Mouse (Mus musculus) kidney, embryonic 15.5 days (tissue): Measurements from ENCODE around the gene Aktip. TPM values are rescaled to one million over a fixed set of nuclear protein-coding genes. Genes with fewer than 3 reads are reported as not detected.

Source experiments
- ATAC-seq: fragments of 200-750 bp; cut with Nextera tagmentation; replicated peaks from 2 replicates; pipeline ENCODE4 v1.8.0; 2017; ENCODE audit warnings: moderate TSS enrichment; ENCODE audit not compliant: low FRiP score
- H3K27ac ChIP-seq: fragments of 300-500 bp; sonication (generic); 2 replicates; pipeline ENCODE4 v1.5.1; 2015; ENCODE audit warnings: mild to moderate bottlenecking, inconsistent platforms
- H3K27me3 ChIP-seq: fragments of 300-500 bp; sonication (generic); 2 replicates; pipeline ENCODE4 v1.6.1; 2015; ENCODE audit warnings: inconsistent platforms
- H3K36me3 ChIP-seq: fragments of 300-500 bp; sonication (generic); 2 replicates; pipeline ENCODE4 v1.6.1; 2015; ENCODE audit warnings: inconsistent platforms
- H3K4me1 ChIP-seq: fragments of 300-500 bp; sonication (generic); 2 replicates; pipeline ENCODE4 v1.6.1; 2015; ENCODE audit warnings: inconsistent platforms
- H3K4me2 ChIP-seq: fragments of 300-500 bp; sonication (generic); 2 replicates; pipeline ENCODE4 v1.6.1; 2015; ENCODE audit warnings: moderate library complexity, mild to moderate bottlenecking, inconsistent platforms
- H3K4me3 ChIP-seq: fragments of 300-500 bp; sonication (generic); replicated peaks from 2 replicates; pipeline ENCODE4 v1.5.1; 2015; ENCODE audit warnings: mild to moderate bottlenecking, inconsistent platforms
- H3K9ac ChIP-seq: fragments of 300-500 bp; sonication (generic); 2 replicates; pipeline ENCODE4 v1.6.1; 2015; ENCODE audit warnings: mild to moderate bottlenecking, inconsistent platforms
- H3K9me3 ChIP-seq: fragments of 300-500 bp; sonication (generic); replicated peaks from 2 replicates; pipeline ENCODE4 v1.6.1; 2016; ENCODE audit warnings: inconsistent platforms
- WGBS: fragments of 180-500 bp; shearing (Covaris S2); methylation state at CpG from one replicate; pipeline ENCODE4 v1.1.7; 2015; ENCODE audit warnings: mixed read lengths; 5-methylcytosine and 5-hydroxymethylcytosine counted together
- polyA plus RNA-seq: library from polyadenylated mRNA; unstranded; fragments of >200 nt; fragmentation: Nextera tagmentation; extraction: Ambion mirVana; gene quantifications from 2 replicates; pipeline ENCODE4 v1.2.1, GENCODE M21; 2015

The Aktip gene
- 69.9 and 75.2 TPM in 2 replicates for polyA plus RNA-seq

DNA sequence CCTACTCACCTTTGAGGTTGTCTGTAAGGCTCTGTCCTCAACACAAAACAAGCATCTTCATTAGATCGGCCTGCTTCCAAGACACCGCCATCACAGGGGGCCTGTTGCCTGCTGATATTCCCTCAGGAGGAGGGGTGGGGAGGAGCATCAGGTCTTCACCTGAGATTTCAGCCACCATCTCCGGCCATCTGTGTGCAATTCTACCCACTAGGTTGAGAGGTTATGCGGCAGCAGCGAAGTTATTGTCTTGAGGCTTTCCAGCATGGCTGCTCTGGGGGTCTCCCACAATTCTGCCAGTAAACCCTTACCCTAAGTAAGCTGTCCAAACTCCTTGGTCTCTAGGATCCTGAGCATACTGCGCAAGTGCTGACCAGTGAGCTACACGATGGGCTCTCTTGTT is at the start of gene Aktip:
Aktip (minus strand) TSS at position 101 of the 400 bp plus-strand sequence.
- 90% methylated on average over 7 of the region's 7 CpGs for WGBS
- no peak within 1 kb of the TSS for H3K27ac ChIP-seq

DNA sequence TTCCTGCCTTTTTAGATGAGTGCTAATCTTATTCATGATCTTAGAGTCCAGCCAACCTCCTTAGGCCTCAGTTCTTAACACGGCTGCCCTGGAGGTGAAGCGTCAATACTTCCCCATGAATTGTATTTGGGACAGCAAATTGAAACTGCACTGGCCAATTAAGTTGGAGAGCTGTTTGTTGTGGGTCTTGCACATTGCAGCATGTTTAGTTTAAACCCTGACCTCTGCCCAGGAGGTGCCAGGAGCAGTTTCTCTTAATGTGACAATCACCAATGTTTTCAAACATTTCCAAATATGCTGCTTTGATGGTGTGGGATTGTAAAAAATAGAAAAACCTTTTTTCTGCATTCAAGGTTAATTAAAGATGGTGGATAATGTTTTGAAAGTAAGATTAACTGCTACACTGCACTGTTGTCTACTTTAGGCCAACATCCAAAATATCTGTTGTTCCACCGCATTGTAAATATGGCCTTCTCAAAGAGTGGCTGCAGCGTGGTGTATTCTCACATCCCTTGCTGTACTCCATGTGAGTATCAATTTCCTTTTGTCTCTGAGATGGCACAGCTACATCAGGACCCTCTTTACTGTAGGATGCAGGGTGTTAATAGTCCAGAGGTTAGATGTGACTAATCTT is 46.2 kb upstream of the Aktip start:
- Histone ChIP-seq H3K4me1 (no peaks in the 10 kb centered on the region), H3K4me2 (no peak overlapping the region), H3K36me3 (peaks cover 16% of the 10 kb centered on the region), H3K27ac (no peak overlapping the region), H3K9me3 (no peaks in the 10 kb centered on the region), H3K4me3 (no peak overlapping the region), H3K9ac (no peak overlapping the region), H3K27me3 (no peaks in the 10 kb centered on the region)
- no peak for ATAC-seq
- WGBS, result 81% methylated on average over 4 of the region's 4 CpGs

More for the DNA sequence above, at the start of gene Aktip:
- no peak for ATAC-seq
- no peak within 1 kb of the TSS for H3K4me3 ChIP-seq
- no peaks in the 10 kb centered on the region for H3K4me1 ChIP-seq
- H3K9ac ChIP-seq, result no peak within 1 kb of the TSS
- H3K36me3 ChIP-seq, result no peaks in the 10 kb centered on the region
- 0 out of 2 replicates have a peak, but pooled peaks cover 7% of the 10 kb centered on the region for H3K27me3 ChIP-seq
- no peaks in the 10 kb centered on the region for H3K9me3 ChIP-seq
- no peak within 1 kb of the TSS for H3K4me2 ChIP-seq

DNA sequence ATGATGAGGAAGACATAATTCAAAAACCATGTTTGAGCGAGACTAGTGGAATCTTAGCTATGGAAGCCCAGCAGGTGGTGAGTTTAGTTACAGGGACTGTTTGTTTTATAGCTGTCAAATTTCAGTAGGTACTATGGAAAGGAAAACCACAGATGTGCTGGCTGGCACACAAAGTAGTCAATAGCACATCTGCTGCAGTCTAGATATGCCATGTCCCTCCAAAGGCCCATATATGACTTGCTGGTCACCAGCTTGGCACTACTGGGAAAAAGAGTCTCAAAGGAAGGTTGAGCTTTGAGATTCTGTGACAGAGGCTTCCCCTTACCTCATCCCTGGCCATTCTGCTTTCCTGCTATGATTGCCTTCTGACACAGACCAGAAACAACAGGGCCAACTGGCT is 42.9 kb upstream of the Aktip start:
- WGBS, result 98% methylated on average over 1 of the region's 1 CpGs
- Histone ChIP-seq H3K9me3 (no peaks in the 10 kb centered on the region), H3K4me2 (no peak overlapping the region), H3K9ac (no peak overlapping the region), H3K36me3 (peaks cover 5% of the 10 kb centered on the region), H3K4me3 (no peak overlapping the region), H3K27ac (no peak overlapping the region), H3K4me1 (no peaks in the 10 kb centered on the region), H3K27me3 (no peaks in the 10 kb centered on the region)
- no peak for ATAC-seq

DNA sequence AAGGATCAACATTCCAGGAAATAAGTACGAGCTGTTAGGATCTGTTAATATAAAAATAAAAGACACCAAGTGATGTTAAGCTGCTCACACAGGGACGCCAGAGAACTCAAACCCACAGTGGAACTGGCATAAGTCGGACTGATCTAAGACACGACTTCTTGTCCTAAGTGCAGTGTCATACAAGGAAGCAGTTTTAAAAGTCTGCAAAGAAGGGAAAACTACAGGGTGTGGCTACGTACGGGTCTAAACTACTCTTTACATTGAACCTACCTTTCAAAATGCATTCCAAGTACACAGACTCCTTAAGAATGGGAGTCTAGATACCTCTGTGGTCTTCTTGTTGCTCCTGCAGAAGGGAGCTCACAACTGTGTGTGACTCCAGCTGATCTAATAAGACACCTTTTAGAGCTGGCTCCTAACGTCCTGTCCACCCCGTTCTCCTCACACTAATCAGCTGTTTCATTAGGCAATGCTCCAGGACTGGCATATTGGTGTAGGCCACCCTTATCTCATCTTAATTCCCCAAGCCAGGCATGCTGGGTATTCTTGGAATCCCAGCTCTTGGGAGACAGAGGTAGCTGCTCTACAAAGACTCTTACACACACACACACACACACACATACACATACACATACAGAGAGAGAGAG is 42.2 kb upstream of the Aktip start:
- no peak for ATAC-seq
- H3K9me3 ChIP-seq, result no peaks in the 10 kb centered on the region
- H3K9ac ChIP-seq, result no peak overlapping the region
- H3K36me3 ChIP-seq, result peaks cover 5% of the 10 kb centered on the region
- no peaks in the 10 kb centered on the region for H3K27me3 ChIP-seq
- WGBS, result 73% methylated on average over 8 of the region's 8 CpGs
- H3K4me2 ChIP-seq, result no peak overlapping the region
- no peaks in the 10 kb centered on the region for H3K4me1 ChIP-seq
- no peak overlapping the region for H3K27ac ChIP-seq
- no peak overlapping the region for H3K4me3 ChIP-seq

DNA sequence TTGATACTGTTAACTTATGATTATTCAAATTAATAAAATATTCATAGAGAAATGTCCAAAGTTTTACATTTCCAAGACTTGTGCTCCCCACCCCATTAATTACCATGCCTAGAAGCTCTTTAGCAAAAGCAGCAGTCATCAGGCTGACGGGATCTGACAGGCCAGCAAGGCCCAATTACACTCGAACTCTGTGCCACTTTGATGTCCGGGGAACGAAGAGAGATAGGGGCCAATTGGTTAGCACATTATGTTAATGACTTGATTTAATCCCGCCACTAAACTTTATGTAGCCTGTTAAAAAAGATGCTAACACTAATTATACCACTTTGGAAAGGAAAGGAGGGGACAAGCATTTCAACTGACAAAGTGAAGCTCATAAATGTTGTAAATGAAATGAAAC is 41.6 kb upstream of the Aktip start:
- H3K27ac ChIP-seq, result no peak overlapping the region
- H3K4me3 ChIP-seq, result no peak overlapping the region
- H3K27me3 ChIP-seq, result no peaks in the 10 kb centered on the region
- no peak for ATAC-seq
- no peak overlapping the region for H3K9ac ChIP-seq
- H3K36me3 ChIP-seq, result peaks cover 4% of the 10 kb centered on the region
- 47% methylated on average over 5 of the region's 5 CpGs for WGBS
- H3K9me3 ChIP-seq, result no peaks in the 10 kb centered on the region
- no peak overlapping the region for H3K4me2 ChIP-seq
- H3K4me1 ChIP-seq, result no peaks in the 10 kb centered on the region

DNA sequence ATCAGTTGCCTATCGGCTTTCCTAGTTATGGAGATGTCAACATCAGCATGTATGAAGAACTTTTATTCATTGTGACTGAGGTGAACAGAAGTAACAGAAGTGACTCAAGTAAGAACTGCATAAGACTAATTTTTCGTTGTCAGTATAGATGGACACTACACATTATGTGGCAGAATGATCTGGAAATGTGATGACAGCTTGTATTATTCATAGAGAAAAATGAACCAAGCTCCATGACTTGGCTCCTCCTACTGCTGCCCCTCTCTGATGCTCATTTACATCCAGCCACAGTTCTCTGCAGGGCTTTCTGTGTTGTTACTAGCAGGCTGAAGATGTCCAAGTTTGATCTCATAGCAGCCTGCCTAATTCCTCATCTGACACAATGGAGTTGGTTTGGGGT is 37.4 kb upstream of the Aktip start:
- Histone ChIP-seq H3K4me3 (no peak overlapping the region), H3K9ac (no peak overlapping the region), H3K27me3 (no peaks in the 10 kb centered on the region), H3K4me2 (no peak overlapping the region), H3K27ac (no peak overlapping the region), H3K9me3 (no peaks in the 10 kb centered on the region), H3K36me3 (peaks cover 6% of the 10 kb centered on the region; the same call in 1 of the 2 replicates), H3K4me1 (no peaks in the 10 kb centered on the region)
- ATAC-seq, result no peak
- WGBS, result 67% methylated on average over 2 of the region's 2 CpGs

DNA sequence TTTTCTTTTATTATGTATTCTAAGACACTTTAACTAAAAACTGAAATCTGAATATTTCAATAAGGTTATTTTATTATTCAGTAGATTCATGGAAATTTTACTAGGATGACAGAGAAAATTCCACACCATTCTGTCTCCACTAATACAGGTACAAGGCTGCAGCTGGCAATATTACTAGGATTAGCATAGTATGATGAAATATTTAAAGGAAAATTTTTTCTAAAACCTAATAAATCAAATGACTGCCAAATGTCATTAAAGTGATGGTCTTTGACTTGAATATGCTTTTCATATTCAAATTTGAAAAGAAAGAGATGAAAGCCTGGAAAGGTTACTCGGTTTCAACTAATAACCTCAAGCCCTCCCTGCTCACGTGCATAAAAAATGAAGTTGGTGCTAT is 34.3 kb upstream of the Aktip start:
- Histone ChIP-seq H3K36me3 (peaks cover 12% of the 10 kb centered on the region; the same call in 1 of the 2 replicates), H3K4me3 (no peak overlapping the region), H3K9ac (no peak overlapping the region), H3K27me3 (no peaks in the 10 kb centered on the region), H3K4me1 (no peaks in the 10 kb centered on the region), H3K9me3 (no peaks in the 10 kb centered on the region), H3K4me2 (no peak overlapping the region), H3K27ac (no peak overlapping the region)
- ATAC-seq, result no peak
- 91% methylated on average over 2 of the region's 2 CpGs for WGBS

DNA sequence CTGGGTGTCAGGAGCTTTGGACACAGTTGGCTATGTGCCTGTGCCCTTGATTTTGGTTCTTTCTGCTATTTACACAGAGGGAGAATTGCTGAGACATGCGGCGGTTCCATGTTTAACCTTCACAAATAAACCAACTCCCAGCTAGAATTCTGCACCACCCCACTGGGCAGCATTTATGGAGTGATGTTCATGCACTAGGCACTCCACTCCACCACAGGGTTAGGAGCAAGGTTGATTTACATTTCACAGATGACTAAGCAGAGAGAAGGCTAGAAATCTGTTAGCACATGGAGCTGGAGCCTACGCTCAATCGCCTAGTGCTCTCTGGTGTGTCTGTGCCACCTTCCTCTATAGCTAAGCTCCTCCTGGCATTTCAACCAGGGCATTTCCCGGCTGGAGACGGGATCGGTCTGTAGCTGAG is 27.7 kb upstream of the Aktip start:
- H3K36me3 ChIP-seq, result peaks cover 8% of the 10 kb centered on the region; the same call in 1 of the 2 replicates
- WGBS, result 78% methylated on average over 7 of the region's 7 CpGs
- no peak overlapping the region for H3K4me2 ChIP-seq
- no peak overlapping the region for H3K4me3 ChIP-seq
- no peaks in the 10 kb centered on the region for H3K27me3 ChIP-seq
- H3K27ac ChIP-seq, result no peak overlapping the region
- no peaks in the 10 kb centered on the region for H3K9me3 ChIP-seq
- H3K9ac ChIP-seq, result no peak overlapping the region
- peaks cover 5% of the 10 kb centered on the region; the same call in 1 of the 2 replicates for H3K4me1 ChIP-seq
- ATAC-seq, result no peak

DNA sequence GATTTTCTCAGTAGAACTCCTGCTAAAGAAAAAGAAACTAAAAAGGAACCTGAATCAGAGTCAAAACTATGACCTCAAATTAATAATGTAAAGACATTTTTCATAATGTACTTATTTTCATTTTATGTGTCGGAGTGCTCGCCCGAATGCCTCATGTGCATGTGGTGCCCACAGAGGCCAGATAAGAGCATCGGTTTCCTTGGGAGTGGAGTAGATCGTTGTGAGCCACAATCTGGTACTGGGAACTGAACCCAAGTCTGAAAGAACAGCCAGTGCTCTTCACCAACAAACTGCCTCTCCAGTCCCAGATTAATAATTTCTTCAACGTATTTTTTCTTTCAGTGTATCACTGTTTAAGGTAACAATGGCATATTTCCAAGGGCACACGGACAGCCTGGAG is 24.5 kb upstream of the Aktip start:
- Histone ChIP-seq H3K27me3 (no peaks in the 10 kb centered on the region), H3K36me3 (no peaks in the 10 kb centered on the region), H3K27ac (no peak overlapping the region), H3K9me3 (no peaks in the 10 kb centered on the region), H3K9ac (no peak overlapping the region), H3K4me1 (peaks cover 5% of the 10 kb centered on the region; the same call in 1 of the 2 replicates), H3K4me2 (no peak overlapping the region), H3K4me3 (no peak overlapping the region)
- ATAC-seq, result no peak
- WGBS, result 93% methylated on average over 7 of the region's 7 CpGs

DNA sequence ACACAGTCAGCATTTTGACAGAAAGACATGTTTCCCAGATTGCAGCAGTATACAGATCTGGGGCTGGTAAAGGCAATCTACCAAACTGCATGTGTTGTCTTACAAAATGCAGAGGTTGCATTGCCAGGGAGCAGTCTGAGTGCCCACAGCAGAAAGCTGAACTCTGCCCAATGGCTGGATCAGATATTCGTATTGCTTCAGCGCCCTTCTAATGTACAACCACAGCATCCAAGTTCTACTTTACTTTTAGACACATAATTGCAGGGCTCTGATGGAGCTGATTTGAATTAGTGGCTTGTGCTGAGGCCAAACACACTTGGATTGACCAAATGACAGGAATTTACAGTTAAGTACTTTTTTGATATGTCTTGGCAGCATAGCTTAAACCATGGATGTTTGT is 22.1 kb upstream of the Aktip start:
- Histone ChIP-seq H3K4me3 (no peak overlapping the region), H3K9ac (no peak overlapping the region), H3K9me3 (no peaks in the 10 kb centered on the region), H3K4me2 (no peak overlapping the region), H3K4me1 (no peaks in the 10 kb centered on the region), H3K27me3 (no peaks in the 10 kb centered on the region), H3K27ac (no peak overlapping the region), H3K36me3 (no peaks in the 10 kb centered on the region)
- 86% methylated on average over 2 of the region's 2 CpGs for WGBS
- no peak for ATAC-seq

DNA sequence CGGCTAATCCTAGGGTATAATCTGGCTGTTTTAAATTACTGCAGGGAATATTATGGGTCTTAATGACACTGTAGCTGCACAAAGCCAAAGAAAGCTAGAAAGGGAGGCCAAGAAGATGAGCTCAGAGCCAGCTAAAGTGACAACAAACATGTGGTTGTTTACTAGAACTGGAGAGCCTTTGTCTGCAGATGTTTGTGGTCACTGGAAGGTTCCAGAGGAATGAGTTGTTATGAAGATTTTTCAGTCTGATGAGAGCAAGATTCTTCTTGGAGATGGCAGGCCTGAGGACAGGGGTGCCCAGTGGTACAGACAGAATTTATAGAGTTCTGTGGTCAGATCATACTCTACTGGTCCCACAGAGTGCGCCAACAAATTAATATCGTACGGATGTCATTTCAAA is 18.5 kb upstream of the Aktip start:
- Histone ChIP-seq H3K27me3 (no peaks in the 10 kb centered on the region), H3K4me1 (no peaks in the 10 kb centered on the region), H3K4me3 (no peak overlapping the region), H3K9ac (no peak overlapping the region), H3K9me3 (no peaks in the 10 kb centered on the region), H3K4me2 (no peak overlapping the region), H3K36me3 (no peaks in the 10 kb centered on the region), H3K27ac (no peak overlapping the region)
- no peak for ATAC-seq
- 86% methylated on average over 4 of the region's 4 CpGs for WGBS

DNA sequence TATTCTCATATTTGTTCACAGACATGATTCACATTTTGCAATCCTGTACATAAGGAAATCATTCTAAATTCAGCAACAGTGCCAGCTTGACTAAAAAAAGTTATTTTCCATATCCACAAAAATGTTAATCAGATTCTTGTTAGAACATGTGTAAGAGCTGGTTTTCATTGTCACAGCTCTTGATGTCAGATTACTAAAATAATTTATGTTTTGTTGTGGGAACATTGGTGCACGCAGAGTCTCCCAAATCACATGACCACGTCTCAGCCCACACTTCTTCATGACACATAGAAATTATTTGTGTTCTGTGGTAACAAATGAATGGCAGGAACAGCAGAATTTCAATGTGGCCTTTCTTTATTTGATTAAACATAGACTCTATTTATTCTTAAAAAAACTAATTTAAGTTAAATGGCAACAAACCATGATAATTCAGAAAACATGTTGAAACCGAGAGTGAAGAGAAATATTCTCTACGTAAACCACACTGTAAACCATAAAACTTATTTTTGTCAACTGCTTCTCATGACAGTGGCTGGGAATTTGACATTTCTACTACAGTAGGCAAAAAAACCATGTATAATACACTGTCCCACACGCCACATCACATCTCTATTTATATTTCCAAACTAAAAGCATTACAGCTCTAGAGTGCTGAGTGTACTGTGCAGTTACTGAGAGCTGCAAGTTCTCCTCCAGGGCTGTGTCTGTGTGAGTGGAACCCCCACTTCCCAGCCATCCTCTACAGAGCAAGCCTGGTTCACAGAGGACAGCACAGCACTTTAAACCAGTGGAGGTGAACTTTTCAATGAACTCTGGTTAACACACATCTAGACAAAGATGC is 17.5 kb upstream of the Aktip start:
- H3K4me1 ChIP-seq, result no peaks in the 10 kb centered on the region
- no peaks in the 10 kb centered on the region for H3K9me3 ChIP-seq
- 77% methylated on average over 5 of the region's 5 CpGs for WGBS
- H3K4me3 ChIP-seq, result no peak overlapping the region
- ATAC-seq, result no peak
- no peaks in the 10 kb centered on the region for H3K27me3 ChIP-seq
- H3K27ac ChIP-seq, result no peak overlapping the region
- no peak overlapping the region for H3K4me2 ChIP-seq
- no peak overlapping the region for H3K9ac ChIP-seq
- H3K36me3 ChIP-seq, result no peaks in the 10 kb centered on the region
